Mouse (Mus musculus) megakaryocyte, embryonic 14.5 days (primary cell): ENCODE results near the gene Ankrd13b.

Source experiments
- FLI1 ChIP-seq: IDR thresholded peaks from 2 replicates; pipeline ENCODE4 v1.6.1; 2012; ENCODE audit warnings: low read length, inconsistent platforms, mixed read lengths
- GATA1 ChIP-seq: IDR thresholded peaks from 3 replicates; pipeline ENCODE4 v1.6.1; 2012; ENCODE audit warnings: mixed read lengths, low read length, inconsistent platforms, borderline replicate concordance

DNA sequence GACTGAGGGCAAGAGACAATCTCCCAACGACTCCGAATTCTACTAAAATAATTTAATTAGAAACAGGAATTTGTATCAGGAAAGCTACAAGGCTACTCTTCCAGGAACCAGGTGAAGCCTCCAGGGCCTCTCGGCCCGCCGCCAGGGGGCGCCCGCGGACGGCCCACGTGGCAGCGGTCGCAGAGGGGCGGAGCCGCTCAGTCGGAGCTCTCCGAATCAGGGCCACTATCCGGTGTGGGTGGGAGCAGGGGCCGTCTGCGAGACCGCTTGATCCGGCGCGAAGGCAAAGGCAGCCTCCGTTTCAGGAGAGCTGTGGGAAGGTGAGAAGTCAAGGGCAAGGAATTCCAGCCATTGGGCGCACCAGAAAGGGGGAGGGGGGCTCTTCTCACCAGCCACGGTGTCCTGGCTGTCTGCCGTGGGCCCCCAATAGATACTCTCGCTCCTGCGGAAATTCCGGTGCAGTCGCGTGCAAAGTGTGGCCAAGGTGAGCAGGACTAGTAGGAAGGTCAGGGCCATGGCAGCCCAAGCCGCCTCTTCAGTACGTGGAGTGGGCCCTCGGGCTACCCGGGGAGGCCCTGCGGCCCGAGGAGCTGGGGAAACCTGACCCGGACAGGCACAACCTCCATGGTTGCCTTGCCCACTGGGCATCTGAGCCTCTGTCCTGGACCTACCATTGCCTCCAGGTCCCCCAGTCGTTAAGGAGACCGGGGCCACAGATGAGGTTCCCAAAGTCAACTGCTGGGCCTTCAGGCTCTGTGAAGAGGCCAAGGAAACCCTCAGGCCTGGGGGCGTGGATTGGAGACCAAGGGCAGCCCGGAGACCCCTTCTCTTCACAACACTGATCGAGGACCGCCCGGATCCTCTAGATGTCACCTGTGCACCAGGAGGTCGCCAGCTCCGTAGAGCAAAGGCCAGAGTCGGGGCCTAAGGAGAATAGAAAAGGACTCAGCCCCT is 18.9 kb upstream of the Ankrd13b start:
- TF ChIP-seq GATA1 (no peak), FLI1 (no peak)
